Mouse (Mus musculus) megakaryocyte, embryonic 14.5 days (primary cell): Measurements from ENCODE around the gene Qser1.

Source experiments
- FLI1 ChIP-seq: IDR thresholded peaks from 2 replicates; pipeline ENCODE4 v1.6.1; 2012; ENCODE audit warnings: low read length, inconsistent platforms, mixed read lengths
- GATA1 ChIP-seq: IDR thresholded peaks from 3 replicates; pipeline ENCODE4 v1.6.1; 2012; ENCODE audit warnings: mixed read lengths, low read length, inconsistent platforms, borderline replicate concordance

GRCm38 (mm10) chr2:104732033-104732444, 84.5 kb downstream of the Qser1 start:
- TF ChIP-seq GATA1: no peak
- no peak for TF ChIP-seq FLI1
